Mouse (Mus musculus) liver, adult 2 months (tissue): ENCODE results near the gene Myadm.

Experiments
- CTCF ChIP-seq: fragments of 200-500 bp; IDR thresholded peaks from 2 replicates; pipeline ENCODE4 v1.5.1; 2011; ENCODE audit warnings: low read depth, low read length, control low read depth
- POLR2A ChIP-seq: fragments of 200-500 bp; IDR thresholded peaks from 2 replicates; pipeline ENCODE4 v1.6.1; 2011; ENCODE audit warnings: low read length, control low read depth; ENCODE audit not compliant: insufficient read depth; ENCODE audit errors: extremely low read depth

- TF ChIP-seq POLR2A (no peak), CTCF (no peak)
Measured at GRCm38 (mm10) chr7:3301628-3302555, 13.0 kb downstream of the Myadm start.
